Mouse (Mus musculus): ENCODE data around the gene Tbc1d23. TPM values are rescaled to one million over a fixed set of nuclear protein-coding genes. Genes with fewer than 3 reads are reported as not detected.

Tbc1d23 gene
- total RNA-seq (2023), result 100 to 1,000 TPM; 110 TPM

DNA sequence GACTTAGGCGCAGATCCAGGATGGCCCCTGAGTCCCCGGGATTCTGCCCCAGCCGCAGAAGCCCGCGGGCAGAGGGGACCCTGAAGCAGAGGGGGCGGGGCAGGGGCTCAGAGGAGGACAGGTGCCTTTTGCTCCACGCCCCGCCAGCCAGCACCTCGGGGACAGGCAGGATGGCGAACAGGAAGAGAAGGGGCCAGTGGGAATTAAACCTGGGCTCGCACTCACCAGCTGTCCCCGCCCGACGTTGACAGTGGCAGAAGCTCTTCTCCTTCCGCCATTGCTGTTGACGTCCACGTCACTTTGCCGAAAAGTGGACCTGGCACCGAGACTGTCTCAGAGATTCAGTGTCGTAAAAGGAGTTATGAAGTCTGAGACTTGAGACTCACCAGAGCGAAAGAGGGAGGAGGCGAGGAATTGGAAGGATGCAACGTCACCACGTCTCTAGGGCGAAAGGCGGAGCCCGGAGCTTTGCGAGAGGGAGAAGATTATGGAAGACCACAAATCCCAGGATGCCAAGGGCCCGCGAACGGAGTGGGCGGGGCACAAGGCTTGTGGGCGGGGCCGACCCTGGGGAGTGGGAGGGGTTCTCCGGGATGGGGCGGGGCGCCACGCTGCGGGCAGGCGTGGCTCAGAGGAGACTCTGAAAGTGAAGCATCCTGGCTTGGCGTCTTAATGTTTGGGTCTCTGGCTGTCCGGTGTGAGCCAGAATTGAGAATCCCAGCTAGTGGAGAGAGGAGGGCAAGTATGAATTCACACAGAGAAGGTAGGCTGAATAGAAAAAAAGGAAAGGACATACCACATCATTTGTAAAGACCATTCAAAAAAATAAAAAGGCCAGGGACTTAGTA is at the start of gene Tbc1d23:
Tbc1d23 (minus strand) TSS at position 416 of the 848 bp plus-strand sequence.

DNA sequence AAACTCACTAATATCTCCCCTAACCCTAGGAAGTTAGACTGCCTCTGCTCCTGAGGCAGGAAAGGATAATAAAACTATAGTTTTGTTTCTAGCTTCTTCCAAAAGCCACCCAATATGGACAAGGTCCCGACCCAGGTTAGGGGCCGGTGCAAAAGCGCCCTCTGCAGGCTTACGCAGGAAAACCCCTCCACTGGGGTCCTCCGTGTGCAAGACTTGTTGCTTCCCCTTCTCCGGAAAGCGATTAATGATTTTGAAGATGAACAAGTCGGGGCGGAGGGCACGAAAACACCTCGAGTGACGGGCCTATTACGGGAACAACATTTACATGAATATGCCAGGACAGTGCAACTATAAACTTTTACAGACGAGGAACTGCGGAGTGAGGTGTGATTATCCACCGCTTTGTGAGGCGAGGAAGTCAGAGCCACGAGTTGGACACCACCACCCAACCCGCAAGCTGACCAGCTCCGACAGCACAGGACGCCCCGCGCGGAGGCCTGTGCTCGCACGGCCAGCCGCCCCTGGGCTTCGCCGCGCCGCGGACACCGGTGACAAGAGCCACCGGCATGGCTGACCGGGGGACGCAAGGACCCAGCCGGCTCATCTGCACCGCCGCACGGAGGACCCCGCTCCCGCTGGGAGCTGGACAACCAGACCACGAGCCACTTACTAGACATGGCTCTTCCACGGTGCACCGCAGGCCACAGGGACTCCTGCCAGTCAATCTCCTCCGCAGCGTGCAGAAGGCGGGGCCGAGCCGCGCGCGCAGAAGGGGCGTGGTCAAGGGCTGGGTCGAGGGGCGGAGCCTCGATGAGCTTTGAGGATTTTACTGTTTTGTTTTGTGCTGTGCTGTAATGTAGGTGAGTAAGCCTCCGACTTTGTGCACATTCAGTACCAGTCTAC is 64.4 kb downstream of the Tbc1d23 start, which contains the start of gene Nit2:
Nit2 (minus strand) TSS at position 731 of the 903 bp plus-strand sequence.

DNA sequence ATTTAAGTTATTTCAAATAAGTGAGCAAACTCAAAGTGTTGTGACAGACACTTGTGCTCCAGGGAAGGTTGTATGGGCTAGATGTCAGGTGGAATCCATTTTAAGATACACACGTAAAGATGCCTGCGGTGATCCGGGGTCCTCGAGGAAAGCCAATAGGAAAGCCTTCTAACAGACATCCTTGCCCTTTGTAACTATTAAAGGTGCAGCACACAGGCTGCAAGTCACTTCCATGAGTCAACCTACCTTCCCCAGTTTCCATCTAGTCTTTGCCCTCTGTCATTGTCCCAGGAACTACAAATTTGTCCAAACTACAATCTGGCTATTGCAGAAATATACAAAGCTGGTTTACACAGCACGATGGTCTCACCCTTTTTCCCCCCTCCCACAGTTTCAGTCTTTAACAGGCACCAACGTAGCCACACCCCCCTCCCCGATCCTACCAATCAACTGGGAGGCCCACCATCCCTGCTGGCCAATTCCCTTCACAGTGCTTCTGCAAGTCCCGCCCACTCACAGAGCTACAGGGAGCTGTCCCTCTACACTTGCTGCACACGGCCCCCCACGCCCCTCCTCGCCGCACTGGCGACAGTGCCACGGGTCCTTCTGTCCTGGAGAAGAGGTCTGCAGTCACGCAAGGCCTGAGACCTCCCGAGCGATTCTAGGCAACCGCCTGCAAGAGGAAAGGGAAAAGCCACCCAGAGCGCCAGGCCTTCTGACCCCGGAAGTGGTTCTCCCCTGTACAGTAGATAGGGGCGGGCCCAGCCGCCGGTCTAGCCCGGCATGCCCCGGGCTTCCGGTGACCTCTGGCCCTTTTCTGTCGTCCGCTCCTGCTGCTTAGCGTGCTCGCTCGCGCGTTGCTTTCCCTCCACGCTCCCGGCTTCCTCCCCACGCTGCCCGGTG is 110.1 kb downstream of the Tbc1d23 start, which contains the start of gene Tomm70a:
Tomm70a (plus strand) TSS at position 791 of the 903 bp plus-strand sequence.

Other genes starting within 250 kb of the Tbc1d23 start
- 1 to 10 TPM; 1.9 to 4.2 TPM for gene Tmem45a2, start 160.1 kb downstream of the Tbc1d23 start, total RNA-seq (2023)
- gene Tomm70a, start 109.8 kb downstream of the Tbc1d23 start, total RNA-seq (2023), result 10 to 100 TPM; 15.2 to 15.9 TPM
- 10 to 100 TPM in 1 of 2 experiments, 1 to 10 TPM in 1; 8.6 to 10.8 TPM for gene Nit2, start 64.2 kb downstream of the Tbc1d23 start, total RNA-seq (2023)
- not detected for gene Tmem30c, start 61.4 kb upstream of the Tbc1d23 start, total RNA-seq (2023)
- gene Filip1l, start 121.6 kb upstream of the Tbc1d23 start, total RNA-seq (2023), result 10 to 100 TPM; 10.9 to 18.5 TPM

Data from neutrophil, adult 59 days (primary cell).